Mouse (Mus musculus) embryonic facial prominence, embryonic 14.5 days (tissue): ENCODE measurements at regions not wholly inside any gene's neighbourhood (a gene's known extent, or its start where the extent isn't known, plus 50 kb on each side); places are given as distances from the start of the nearest gene placed in this dataset.

Source experiments
- ATAC-seq: fragments of 200-750 bp; cut with Nextera tagmentation; 2 replicates; pipeline ENCODE4 v1.8.0; 2017; ENCODE audit warnings: low read depth, moderate number of reproducible peaks, moderate TSS enrichment
- DNase-seq: peaks from one replicate; pipeline ENCODE4 v3.0.0-alpha.2; 2015; ENCODE audit warnings: low spot score
- H3K27ac ChIP-seq: fragments of 300-500 bp; sonication (generic); replicated peaks from 2 replicates; pipeline ENCODE4 v1.5.1; 2014; ENCODE audit warnings: low read depth, mild to moderate bottlenecking, low read length, moderate library complexity
- H3K27me3 ChIP-seq: fragments of 300-500 bp; sonication (generic); replicated peaks from 2 replicates; pipeline ENCODE4 v1.6.1; 2014; ENCODE audit warnings: low read length; ENCODE audit not compliant: control insufficient read depth, insufficient read depth
- H3K36me3 ChIP-seq: fragments of 300-500 bp; sonication (generic); 2 replicates; pipeline ENCODE4 v1.6.1; 2014; ENCODE audit warnings: low read length, mixed read lengths; ENCODE audit not compliant: control insufficient read depth, insufficient read depth
- H3K4me1 ChIP-seq: fragments of 300-500 bp; sonication (generic); 2 replicates; pipeline ENCODE4 v1.6.1; 2014; ENCODE audit warnings: antibody characterized with exemption, low read length; ENCODE audit not compliant: control insufficient read depth, insufficient read depth
- H3K4me2 ChIP-seq: fragments of 300-500 bp; sonication (generic); 2 replicates; pipeline ENCODE4 v1.6.1; 2014; ENCODE audit warnings: low read depth, mild to moderate bottlenecking, low read length, moderate library complexity, mixed read lengths
- H3K4me3 ChIP-seq: fragments of 300-500 bp; sonication (generic); 2 replicates; pipeline ENCODE4 v1.5.1; 2014; ENCODE audit warnings: low read depth, mild to moderate bottlenecking, low read length
- H3K9ac ChIP-seq: fragments of 300-500 bp; sonication (generic); 2 replicates; pipeline ENCODE4 v1.6.1; 2014; ENCODE audit warnings: low read depth, mild to moderate bottlenecking, low read length, moderate library complexity, mixed read lengths
- H3K9me3 ChIP-seq: fragments of 300-500 bp; sonication (generic); 2 replicates; pipeline ENCODE4 v1.6.1; 2016; ENCODE audit warnings: low read length; ENCODE audit not compliant: control insufficient read depth
- WGBS: fragments of 180-500 bp; shearing (Covaris S2); extraction: QIAGEN DNeasy Blood & Tissue Kit; methylation state at CpG from one replicate; pipeline ENCODE4 v1.1.7; 2014; 5-methylcytosine and 5-hydroxymethylcytosine counted together

DNA sequence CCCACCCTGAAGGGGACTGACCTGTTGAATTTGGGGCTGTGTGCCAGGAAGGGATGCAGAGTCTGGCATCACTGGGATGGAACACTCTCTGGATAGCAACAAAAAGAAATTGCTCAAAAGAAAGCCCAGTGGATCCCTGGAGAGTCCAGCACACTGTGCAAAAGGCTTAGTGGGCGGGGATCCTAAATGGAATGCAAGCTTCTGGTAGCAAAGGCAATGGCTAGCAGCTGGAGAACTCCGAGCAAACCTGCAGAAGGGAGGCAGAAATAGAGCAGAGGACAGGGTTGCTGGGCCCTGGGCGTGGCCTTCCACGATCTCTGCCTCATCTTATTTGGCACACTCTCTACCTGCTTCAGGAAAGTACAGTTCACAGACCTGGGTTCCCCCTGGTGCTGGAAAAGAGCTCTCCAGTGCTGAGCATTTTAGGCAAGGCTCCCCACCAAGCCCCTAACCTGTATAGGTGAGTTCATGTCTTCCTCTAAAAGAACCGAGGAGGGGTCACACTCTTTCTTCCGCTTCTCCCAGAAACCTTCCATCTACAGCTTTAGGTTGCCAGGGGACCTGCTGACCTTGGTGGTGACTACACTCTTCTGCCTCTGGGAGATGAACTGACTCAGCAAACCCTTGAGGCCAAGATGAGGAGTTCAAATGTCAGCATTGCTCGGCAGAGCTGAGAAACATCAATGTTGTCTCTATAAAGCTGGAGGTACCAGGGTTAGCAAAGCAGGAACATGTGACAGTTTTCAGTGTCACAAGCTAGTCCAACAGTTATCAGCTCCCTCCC lies 112.6 kb upstream of the Slc44a1 start:
- peaks cover 2% of the 10 kb centered on the region; the same call in 1 of the 2 replicates for H3K4me1 ChIP-seq
- no peak overlapping the region for H3K27ac ChIP-seq
- ATAC-seq: no peak
- H3K36me3 ChIP-seq: no peaks in the 10 kb centered on the region
- no peak overlapping the region for H3K4me3 ChIP-seq
- H3K27me3 ChIP-seq: no peaks in the 10 kb centered on the region
- H3K9me3 ChIP-seq: no peaks in the 10 kb centered on the region
- no peak overlapping the region for H3K9ac ChIP-seq
- 59% methylated on average over 7 of the region's 7 CpGs for WGBS
- H3K4me2 ChIP-seq: no peak overlapping the region
- peak; percentile 65 for DNase-seq

- no peak for ATAC-seq
- no peak overlapping the region for H3K9ac ChIP-seq
- WGBS: 80% methylated on average over 4 of the region's 4 CpGs
Measured at GRCm38 (mm10) chr4:53323838-53324237, 116.4 kb upstream of the Slc44a1 start.

DNA sequence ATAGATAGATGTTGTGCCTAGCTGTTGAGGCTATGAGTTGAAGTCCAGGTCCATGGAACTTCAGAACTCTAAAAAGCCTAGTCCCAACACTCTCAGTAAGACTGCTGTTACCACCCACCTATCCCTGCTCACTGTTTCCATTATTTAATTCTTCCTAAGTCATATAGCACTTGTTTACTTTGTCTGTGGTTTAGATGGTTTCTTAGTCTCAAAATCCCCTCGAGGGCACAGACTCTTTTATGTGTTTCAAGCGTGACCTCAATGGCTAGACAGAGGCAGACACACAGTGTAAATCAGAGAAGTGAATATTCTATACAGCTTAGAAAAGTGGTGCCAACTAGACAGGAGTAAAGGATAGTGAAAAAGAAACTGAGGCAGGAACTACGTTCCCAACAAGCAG lies 117.0 kb upstream of the Slc44a1 start:
- ATAC-seq (no peak), DNase-seq (peak; percentile 25)
- H3K4me3 ChIP-seq: no peak overlapping the region
- no peaks in the 10 kb centered on the region for H3K27me3 ChIP-seq
- 57% methylated on average over 3 of the region's 3 CpGs for WGBS
- H3K27ac ChIP-seq: no peak overlapping the region
- no peaks in the 10 kb centered on the region for H3K36me3 ChIP-seq
- H3K4me1 ChIP-seq: peaks cover 2% of the 10 kb centered on the region; the same call in 1 of the 2 replicates
- no peaks in the 10 kb centered on the region for H3K9me3 ChIP-seq
- no peak overlapping the region for H3K4me2 ChIP-seq
- no peak overlapping the region for H3K9ac ChIP-seq

More at GRCm38 (mm10) chr4:53323838-53324237, 116.4 kb upstream of the Slc44a1 start:
- Histone ChIP-seq H3K4me1 (peaks cover 2% of the 10 kb centered on the region; the same call in 1 of the 2 replicates), H3K9me3 (no peaks in the 10 kb centered on the region), H3K4me2 (no peak overlapping the region), H3K36me3 (no peaks in the 10 kb centered on the region), H3K27me3 (no peaks in the 10 kb centered on the region), H3K27ac (no peak overlapping the region), H3K4me3 (no peak overlapping the region)
- no peak for DNase-seq

DNA sequence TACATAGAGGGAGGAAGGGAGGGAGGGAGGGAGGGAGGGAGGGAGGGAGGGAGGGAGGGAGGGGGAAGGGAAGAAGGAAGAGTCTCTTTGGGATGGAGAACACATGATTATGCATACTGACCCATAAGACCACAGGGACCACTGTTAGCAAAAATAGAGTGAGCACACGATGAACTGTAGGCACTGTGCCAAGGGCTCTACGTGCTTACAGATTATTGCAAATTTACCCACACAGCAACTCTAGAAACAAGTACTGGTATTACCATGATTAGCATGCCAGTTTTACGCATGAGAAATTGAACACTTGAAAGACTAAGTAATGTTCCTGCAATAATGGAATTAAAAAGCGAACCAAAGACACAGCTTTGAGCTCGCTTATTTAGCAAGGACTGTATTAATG lies 117.7 kb upstream of the Slc44a1 start:
- 58% methylated on average over 5 of the region's 5 CpGs for WGBS
- H3K36me3 ChIP-seq: no peaks in the 10 kb centered on the region
- no peak overlapping the region for H3K27ac ChIP-seq
- H3K9me3 ChIP-seq: no peaks in the 10 kb centered on the region
- no peak for ATAC-seq
- DNase-seq: peak; percentile 48
- H3K9ac ChIP-seq: no peak overlapping the region
- no peak overlapping the region for H3K4me3 ChIP-seq
- no peak overlapping the region for H3K4me2 ChIP-seq
- no peaks in the 10 kb centered on the region for H3K27me3 ChIP-seq
- H3K4me1 ChIP-seq: peaks cover 2% of the 10 kb centered on the region; the same call in 1 of the 2 replicates

DNA sequence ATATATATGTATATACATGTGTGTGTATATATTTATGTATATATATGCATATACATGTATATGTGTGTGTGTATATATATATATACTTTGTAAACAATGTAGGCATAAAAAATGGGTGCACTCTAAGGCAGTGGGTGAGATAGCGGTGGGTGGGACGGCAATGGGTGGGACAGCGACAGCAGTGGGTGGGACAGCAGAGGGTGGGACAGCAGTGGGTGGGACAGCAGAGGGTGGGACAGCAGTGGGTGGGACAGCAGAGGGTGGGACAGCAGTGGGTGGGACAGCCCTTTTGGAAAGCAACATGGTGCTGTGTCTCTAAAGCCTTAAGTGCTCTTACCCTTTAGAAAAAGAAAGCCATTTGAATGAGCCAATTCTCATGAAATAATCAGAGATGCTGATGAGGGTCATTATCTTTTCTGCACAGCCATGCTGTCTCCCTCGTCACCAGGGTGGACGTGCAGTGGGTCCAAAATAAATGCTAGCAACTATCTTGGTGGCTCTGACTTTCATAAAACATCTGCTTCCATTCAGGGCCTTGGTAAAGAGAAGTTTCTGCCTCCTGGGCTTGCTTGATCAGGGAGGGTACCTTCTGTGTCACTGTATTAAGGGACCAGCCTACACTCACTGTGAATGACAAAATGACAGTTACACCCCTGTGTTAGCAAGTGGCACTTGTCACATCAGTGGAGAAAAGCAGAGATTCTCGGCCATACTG lies 119.3 kb upstream of the Slc44a1 start:
- Histone ChIP-seq H3K27me3 (no peaks in the 10 kb centered on the region), H3K4me2 (no peak overlapping the region), H3K27ac (no peak overlapping the region), H3K36me3 (no peaks in the 10 kb centered on the region), H3K4me3 (no peak overlapping the region), H3K9ac (no peak overlapping the region), H3K4me1 (peaks cover 14% of the 10 kb centered on the region), H3K9me3 (no peaks in the 10 kb centered on the region)
- DNase-seq: no peak
- WGBS: 74% methylated on average over 6 of the region's 6 CpGs
- ATAC-seq: no peak

DNA sequence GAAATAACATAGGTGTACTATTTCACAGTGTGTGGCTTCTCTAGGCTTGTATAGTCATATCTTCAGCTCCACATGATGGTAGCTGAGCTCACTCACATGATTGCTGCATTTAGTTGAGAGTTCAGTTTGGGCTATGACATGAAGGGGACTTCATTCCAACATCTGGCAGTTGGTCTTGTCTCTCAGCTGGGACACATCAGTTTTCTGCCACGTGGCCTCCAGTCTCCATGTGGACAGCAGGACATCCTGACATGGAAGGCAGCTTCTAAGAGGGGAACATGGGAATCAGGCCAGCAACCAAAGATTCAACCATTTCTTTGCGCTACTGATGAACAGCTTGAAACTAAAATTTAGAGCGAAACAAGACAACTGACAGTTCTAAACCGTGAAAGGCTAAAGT lies 121.2 kb upstream of the Slc44a1 start:
- Histone ChIP-seq H3K4me3 (no peak overlapping the region), H3K36me3 (no peaks in the 10 kb centered on the region), H3K9ac (no peak overlapping the region), H3K9me3 (no peaks in the 10 kb centered on the region), H3K27me3 (no peaks in the 10 kb centered on the region), H3K4me1 (peaks cover 14% of the 10 kb centered on the region), H3K4me2 (no peak overlapping the region), H3K27ac (no peak overlapping the region)
- no peak for DNase-seq
- no peak for ATAC-seq
- WGBS: 79% methylated on average over 4 of the region's 4 CpGs

- DNase-seq: no peak
- peaks cover 13% of the 10 kb centered on the region for H3K4me1 ChIP-seq
- WGBS: 49% methylated on average over 6 of the region's 6 CpGs
- H3K27ac ChIP-seq: no peak overlapping the region
- H3K36me3 ChIP-seq: no peaks in the 10 kb centered on the region
- H3K9me3 ChIP-seq: no peaks in the 10 kb centered on the region
- no peak for ATAC-seq
- H3K4me2 ChIP-seq: no peak overlapping the region
- H3K9ac ChIP-seq: no peak overlapping the region
- no peak overlapping the region for H3K4me3 ChIP-seq
- H3K27me3 ChIP-seq: no peaks in the 10 kb centered on the region
Measured at GRCm38 (mm10) chr4:53318181-53318580, 122.0 kb upstream of the Slc44a1 start.

DNA sequence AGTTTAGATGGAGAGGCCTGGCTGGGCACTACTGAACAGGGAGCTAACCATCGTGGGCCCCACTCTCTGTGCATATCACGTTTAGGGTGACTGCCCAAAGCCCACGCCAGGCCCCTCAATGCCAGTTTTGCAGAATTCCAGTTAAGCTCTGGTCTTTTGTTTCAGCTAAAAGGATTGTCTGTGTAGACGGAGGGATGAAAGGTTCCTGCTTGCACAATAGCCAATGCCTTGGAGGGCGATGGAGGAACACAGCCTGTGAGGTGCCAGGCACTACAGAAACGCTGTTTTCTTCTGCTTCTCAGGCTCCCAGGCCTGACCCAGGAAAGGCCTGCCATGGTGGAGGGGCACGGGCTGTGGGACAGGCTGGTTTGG lies 122.8 kb upstream of the Slc44a1 start:
- Histone ChIP-seq H3K27ac (no peak overlapping the region), H3K27me3 (no peaks in the 10 kb centered on the region), H3K9me3 (no peaks in the 10 kb centered on the region), H3K4me2 (no peak overlapping the region), H3K9ac (no peak overlapping the region), H3K36me3 (no peaks in the 10 kb centered on the region), H3K4me3 (no peak overlapping the region), H3K4me1 (peaks cover 11% of the 10 kb centered on the region)
- ATAC-seq (no peak), DNase-seq (no peak)
- 64% methylated on average over 7 of the region's 7 CpGs for WGBS
